ENCODE assay signal across 19 mouse cellular contexts in the genomic region with DNA sequence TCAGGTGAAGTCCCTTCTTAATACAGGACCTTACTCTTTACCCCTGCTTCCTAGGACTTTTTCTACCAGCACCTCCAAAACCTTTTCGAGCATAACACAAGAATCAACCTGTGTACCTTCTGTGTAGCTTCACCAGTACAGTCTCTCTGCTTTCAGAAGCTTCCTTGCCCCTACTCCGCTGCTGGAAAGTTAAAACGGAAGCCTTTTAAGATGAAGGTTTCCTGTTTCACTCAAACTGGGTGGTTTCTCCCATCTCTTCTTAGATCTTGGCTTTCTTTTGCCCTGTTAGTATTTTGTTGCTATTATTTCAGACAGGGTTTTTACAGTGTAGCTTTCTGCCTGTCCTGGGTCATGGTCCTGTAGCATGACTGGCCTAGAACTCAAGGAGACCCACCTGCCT. TPM values are rescaled to one million over a fixed set of nuclear protein-coding genes. Genes with fewer than 3 reads are reported as not detected.
DNase-seq lines count a peak whose midpoint lies in the region; TF ChIP-seq lines count a peak whose summit lies in the region.
"Had no signal": no experiment of that assay in that cellular context is flagged by ENCODE, and none has a peak within 500 bp of the region (broad histone marks: within the 10 kb centered on the region; RNA-seq: fewer than 3 reads in every experiment).

No protein-coding gene starts in this region.

- 0 out of 2 replicates have a peak, but pooled peaks cover 2% of the 10 kb centered on the region for H3K4me1 ChIP-seq in thymus, adult 2 months (replicated peaks; ENCODE audit: control insufficient read depth, insufficient read depth, low read length)
- H3K4me1 ChIP-seq: forebrain, embryonic 10.5 days; forebrain, embryonic 13.5 days; hindbrain, embryonic 12.5 days; hindbrain, embryonic 15.5 days had no signal

- peaks cover 57% of the 10 kb centered on the region for H3K36me3 ChIP-seq in thymus, adult 2 months (ENCODE audit: control insufficient read depth, insufficient read depth, low read length)

- DNase-seq in thymus, adult 2 months, result no peak
- DNase-seq in thymus, postnatal 0 days (ENCODE audit: low spot score), result no peak
- DNase-seq in CD4-positive helper T cell, adult 2 months (ENCODE audit: low read depth, low spot score), result peak; percentile 42
- DNase-seq in T-cell, adult 2 months (ENCODE audit: low spot score), result peak; percentile 30
- DNase-seq in naive thymus-derived CD4-positive, alpha-beta T cell, adult 2 months (ENCODE audit: low read depth), result peak; percentile 57
- DNase-seq in kidney, postnatal 25 days, result no peak
- DNase-seq in MN1 (ENCODE audit: low spot score), result no peak
- DNase-seq: adrenal gland, adult 8-10 months; adrenal gland, postnatal 25 days; cerebellum, adult 11-12 months; cerebellum, adult 8-10 months; cerebellum, postnatal 14 days; gastrocnemius, postnatal 14 days; heart, adult 11 months had no signal

- WGBS in thymus, adult 2 months, result 72% methylated on average over 3 of the region's 3 CpGs

- TF ChIP-seq CTCF in thymus, adult 2 months (IDR thresholded peaks at IDR 0.05; ENCODE audit: borderline replicate concordance, control insufficient read depth, extremely low read depth, insufficient read depth, low read length, poor library complexity), result no peak

- H3K27ac ChIP-seq in thymus, adult 2 months (ENCODE audit: control insufficient read depth, insufficient read depth, low read length), result peak overlapping the region; percentile 66; the same call in 1 of the 2 replicates
- H3K27ac ChIP-seq: forebrain, embryonic 10.5 days; forebrain, embryonic 13.5 days; hindbrain, embryonic 12.5 days; hindbrain, embryonic 15.5 days had no signal

- TF ChIP-seq POLR2A in thymus, adult 2 months (IDR thresholded peaks at IDR 0.05; ENCODE audit: control insufficient read depth, extremely low read depth, insufficient read depth, low read length, poor library complexity), result no peak

- H3K4me3 ChIP-seq in thymus, adult 2 months (ENCODE audit: control insufficient read depth, insufficient read depth, low read length), result no peak overlapping the region
- H3K4me3 ChIP-seq: forebrain, embryonic 10.5 days; forebrain, embryonic 13.5 days; hindbrain, embryonic 12.5 days; hindbrain, embryonic 15.5 days had no signal

- H3K27me3 ChIP-seq in thymus, adult 2 months (ENCODE audit: control insufficient read depth, insufficient read depth, low read length), result no peaks in the 10 kb centered on the region
- H3K27me3 ChIP-seq: forebrain, embryonic 13.5 days; hindbrain, embryonic 12.5 days; hindbrain, embryonic 15.5 days; Patski had no signal

RNA-seq across cellular contexts. Expression of a gene that starts 18.7 kb away (rescaled TPM):
- polyA plus RNA-seq in thymus, adult 2 months (2012; rRNA removed), result 152 and 164 TPM in 2 replicates
- polyA plus RNA-seq in thymus, postnatal 0 days (2015; fragmentation: Nextera tagmentation; extraction: Ambion mirVana), result 38.5 and 40.4 TPM in 2 replicates

RNA-seq across cellular contexts. Expression of a gene that starts 55.8 kb away (rescaled TPM):
- polyA plus RNA-seq in thymus, adult 2 months (2012; rRNA removed), result 7.8 and 10.1 TPM in 2 replicates
- 9.7 and 9.8 TPM in 2 replicates for polyA plus RNA-seq in thymus, postnatal 0 days (2015; fragmentation: Nextera tagmentation; extraction: Ambion mirVana)

Comparison
In these comparisons a context has a peak if more than half of its experiments do, and no peak if none do; other contexts are left out.
1. DNase-seq: peak in CD4-positive helper T cell, adult 2 months (single experiment), T-cell, adult 2 months (single experiment) and naive thymus-derived CD4-positive, alpha-beta T cell, adult 2 months (single experiment); none in thymus, adult 2 months (single experiment), thymus, postnatal 0 days (single experiment), kidney, postnatal 25 days (0 of 2) and MN1 (single experiment).